Comparison of ENCODE assay signal across 15 mouse cellular contexts in the genomic region with DNA sequence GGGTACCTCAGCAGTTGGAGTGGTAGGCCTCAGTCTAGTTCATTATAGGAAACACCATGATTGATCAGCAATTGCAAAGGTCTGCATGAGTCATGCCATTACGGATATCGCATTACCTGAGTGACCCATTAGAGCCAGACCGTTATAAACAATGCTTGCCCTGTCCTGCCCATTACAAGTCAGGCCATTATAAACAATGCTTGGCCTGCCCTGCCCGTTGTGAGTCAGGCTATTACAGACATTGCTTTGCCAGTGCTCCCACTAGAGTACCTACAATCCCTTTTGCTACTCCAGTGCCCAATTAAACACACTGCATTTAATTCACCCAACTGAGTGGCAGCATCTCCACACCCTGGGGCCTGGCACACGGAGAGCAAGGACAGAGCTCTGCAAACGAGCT.
"Had no signal": no experiment of that assay in that cellular context is flagged by ENCODE, and none has a peak within 500 bp of the region (broad histone marks: within the 10 kb centered on the region; RNA-seq: fewer than 3 reads in every experiment).

No protein-coding gene starts in this region.

- H3K9ac ChIP-seq: limb, embryonic 15.5 days; liver, embryonic 12.5 days; lung, embryonic 14.5 days; stomach, embryonic 15.5 days had no signal

- ATAC-seq: liver, embryonic 12.5 days had no signal

- H3K27ac ChIP-seq: kidney, postnatal 0 days; limb, embryonic 15.5 days; liver, embryonic 12.5 days; macrophage; stomach, embryonic 15.5 days had no signal

- H3K9me3 ChIP-seq: limb, embryonic 15.5 days; liver, embryonic 12.5 days; stomach, embryonic 15.5 days had no signal

- H3K4me2 ChIP-seq: limb, embryonic 15.5 days; liver, embryonic 12.5 days; lung, embryonic 14.5 days; stomach, embryonic 15.5 days had no signal

- H3K4me3 ChIP-seq: limb, embryonic 15.5 days; liver, embryonic 12.5 days; megakaryocyte, embryonic 14.5 days; stomach, embryonic 15.5 days had no signal

- DNase-seq: kidney, adult 11 months; kidney, adult 9 months; kidney, postnatal 36 days; layer of hippocampus, adult 9-11 months; layer of hippocampus, postnatal 36 days; lung, embryonic 14.5 days; lung, postnatal 10 days; midbrain, embryonic 14.5 days; right cerebral cortex, postnatal 14 days had no signal

- H3K27me3 ChIP-seq: limb, embryonic 15.5 days; liver, embryonic 12.5 days; megakaryocyte, embryonic 14.5 days; stomach, embryonic 15.5 days had no signal

- H3K4me1 ChIP-seq: limb, embryonic 15.5 days; liver, embryonic 12.5 days; megakaryocyte, embryonic 14.5 days; stomach, embryonic 15.5 days had no signal
